25 mouse cellular contexts compared by ENCODE assay signal in the genomic region with DNA sequence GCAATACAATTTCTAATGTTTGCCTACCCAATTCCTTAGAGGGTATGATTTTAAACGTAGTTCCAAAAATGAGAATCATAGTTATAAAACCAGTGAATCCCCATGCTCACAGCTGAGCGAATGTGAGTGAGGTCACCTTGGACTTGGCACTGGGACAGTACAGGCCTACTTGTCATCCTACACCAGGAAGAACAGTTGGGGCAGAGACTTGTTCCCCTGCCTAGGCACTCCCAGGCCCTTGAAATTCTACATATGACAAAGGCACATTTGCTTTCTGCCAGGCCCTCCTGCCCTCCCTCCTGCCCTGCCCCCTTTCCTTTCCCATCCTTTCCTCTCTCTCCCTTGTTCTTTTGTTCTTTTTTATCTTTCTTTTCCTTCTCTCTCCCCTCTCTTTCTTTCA. TPM values are rescaled to one million over a fixed set of nuclear protein-coding genes. Genes with fewer than 3 reads are reported as not detected.
DNase-seq lines count a peak whose midpoint lies in the region; ATAC-seq lines count a peak whose summit lies in the region.
"Had no signal": no experiment of that assay in that cellular context is flagged by ENCODE, and none has a peak within 500 bp of the region (broad histone marks: within the 10 kb centered on the region; RNA-seq: fewer than 3 reads in every experiment).

No protein-coding gene starts in this region.

- H3K4me1 ChIP-seq in heart, embryonic 10.5 days = peaks cover 19% of the 10 kb centered on the region
- peaks cover 9% of the 10 kb centered on the region for H3K4me1 ChIP-seq in heart, embryonic 11.5 days (ENCODE audit: control insufficient read depth, insufficient read depth, low read length)
- peaks cover 22% of the 10 kb centered on the region for H3K4me1 ChIP-seq in heart, embryonic 12.5 days (replicated peaks)
- H3K4me1 ChIP-seq in limb, embryonic 10.5 days = peaks cover 42% of the 10 kb centered on the region

- H3K27ac ChIP-seq in heart, embryonic 10.5 days = peak overlapping the region; percentile 3; the same call in 1 of the 2 replicates
- H3K27ac ChIP-seq in heart, embryonic 11.5 days (ENCODE audit: low read depth, low read length) = no peak overlapping the region
- no peak overlapping the region for H3K27ac ChIP-seq in heart, embryonic 12.5 days (ENCODE audit: poor library complexity, severe bottlenecking)
- peak overlapping the region; percentile 63; the same call in 1 of the 2 replicates for H3K27ac ChIP-seq in limb, embryonic 10.5 days
- H3K27ac ChIP-seq: gastrocnemius, adult 2 months; hindbrain, embryonic 12.5 days; limb, embryonic 15.5 days; liver, embryonic 14.5 days; neural tube, embryonic 15.5 days had no signal

- no peak overlapping the region for H3K4me3 ChIP-seq in heart, embryonic 10.5 days
- no peak overlapping the region for H3K4me3 ChIP-seq in heart, embryonic 11.5 days (ENCODE audit: low read depth, low read length)
- H3K4me3 ChIP-seq in heart, embryonic 12.5 days = no peak overlapping the region
- no peak overlapping the region for H3K4me3 ChIP-seq in limb, embryonic 10.5 days
- H3K4me3 ChIP-seq: embryonic facial prominence, embryonic 15.5 days; gastrocnemius, adult 2 months; hindbrain, embryonic 12.5 days; limb, embryonic 15.5 days; neural tube, embryonic 15.5 days had no signal

- no peaks in the 10 kb centered on the region for H3K36me3 ChIP-seq in heart, embryonic 10.5 days
- H3K36me3 ChIP-seq in heart, embryonic 11.5 days (ENCODE audit: control insufficient read depth, insufficient read depth, low read length) = no peaks in the 10 kb centered on the region
- H3K36me3 ChIP-seq in heart, embryonic 12.5 days = no peaks in the 10 kb centered on the region
- no peaks in the 10 kb centered on the region for H3K36me3 ChIP-seq in limb, embryonic 10.5 days
- H3K36me3 ChIP-seq: embryonic facial prominence, embryonic 15.5 days; G1E; hindbrain, embryonic 12.5 days; limb, embryonic 15.5 days; neural tube, embryonic 15.5 days had no signal

- 0 out of 2 replicates have a peak, but pooled peaks cover 3% of the 10 kb centered on the region for H3K27me3 ChIP-seq in heart, embryonic 10.5 days (ENCODE audit: insufficient read depth, poor library complexity, severe bottlenecking)
- H3K27me3 ChIP-seq in heart, embryonic 11.5 days (ENCODE audit: control insufficient read depth, insufficient read depth, low read length) = no peaks in the 10 kb centered on the region
- no peaks in the 10 kb centered on the region for H3K27me3 ChIP-seq in heart, embryonic 12.5 days (replicated peaks)
- no peaks in the 10 kb centered on the region for H3K27me3 ChIP-seq in limb, embryonic 10.5 days (ENCODE audit: low read depth, poor library complexity, severe bottlenecking)
- H3K27me3 ChIP-seq: CH12.LX; embryonic facial prominence, embryonic 15.5 days; hindbrain, embryonic 12.5 days; limb, embryonic 15.5 days; neural tube, embryonic 15.5 days had no signal

- ATAC-seq in heart, embryonic 11.5 days (replicated peaks; ENCODE audit: insufficient number of reproducible peaks, low FRiP score, low TSS enrichment) = no peak
- no peak for ATAC-seq in heart, embryonic 12.5 days (ENCODE audit: insufficient number of reproducible peaks, low FRiP score)
- ATAC-seq: forebrain, embryonic 14.5 days had no signal

- DNase-seq in heart, embryonic 10.5 days (ENCODE audit: low spot score) = no peak
- DNase-seq in heart, postnatal 4 days = peak; percentile 32
- DNase-seq in 3134 (ENCODE audit: extremely low read depth, insufficient read length, low spot score) = peak; percentile 16
- no peak for DNase-seq in limb, embryonic 10.5 days (ENCODE audit: low spot score)
- no peak for DNase-seq in cerebellum, adult 9-11 months
- no peak for DNase-seq in yolk sac, embryonic 10.5 days (ENCODE audit: low spot score)
- DNase-seq: adrenal gland, adult 2 months; cerebellum, adult 2 months; gastrocnemius, adult 2 months; kidney, adult 18-20 months; kidney, postnatal 4 days; right cerebral cortex, adult 18-20 months; right cerebral cortex, postnatal 4 days; thymus, postnatal 25 days had no signal

- WGBS in heart, embryonic 10.5 days = 85% methylated on average over 2 of the region's 2 CpGs
- 79% methylated on average over 2 of the region's 2 CpGs for WGBS in heart, embryonic 11.5 days (ENCODE audit: insufficient replicate concordance)
- WGBS in heart, embryonic 12.5 days = 77% methylated on average over 2 of the region's 2 CpGs
- WGBS in limb, embryonic 10.5 days = 96% methylated on average over 2 of the region's 2 CpGs

- H3K4me2 ChIP-seq in heart, embryonic 11.5 days = no peak overlapping the region
- no peak overlapping the region for H3K4me2 ChIP-seq in heart, embryonic 12.5 days
- H3K4me2 ChIP-seq: embryonic facial prominence, embryonic 15.5 days; hindbrain, embryonic 12.5 days; limb, embryonic 15.5 days; midbrain, embryonic 11.5 days; neural tube, embryonic 15.5 days had no signal

- H3K9me3 ChIP-seq in heart, embryonic 10.5 days = no peaks in the 10 kb centered on the region
- H3K9me3 ChIP-seq in heart, embryonic 11.5 days (replicated peaks; ENCODE audit: control insufficient read depth, low read length) = no peaks in the 10 kb centered on the region
- H3K9me3 ChIP-seq in heart, embryonic 12.5 days (replicated peaks) = no peaks in the 10 kb centered on the region
- H3K9me3 ChIP-seq in limb, embryonic 10.5 days (replicated peaks) = no peaks in the 10 kb centered on the region
- H3K9me3 ChIP-seq: embryonic facial prominence, embryonic 15.5 days; G1E; hindbrain, embryonic 12.5 days; limb, embryonic 15.5 days; neural tube, embryonic 15.5 days had no signal

- H3K9ac ChIP-seq in heart, embryonic 11.5 days (ENCODE audit: low read depth, low read length) = no peak overlapping the region
- H3K9ac ChIP-seq in heart, embryonic 12.5 days = no peak overlapping the region
- H3K9ac ChIP-seq: embryonic facial prominence, embryonic 15.5 days; hindbrain, embryonic 12.5 days; limb, embryonic 15.5 days; liver, embryonic 14.5 days; neural tube, embryonic 15.5 days had no signal

RNA-seq across cellular contexts. Expression of a gene that starts 50.0 kb away (rescaled TPM):
- 6.5 and 8.9 TPM in 2 replicates for polyA plus RNA-seq in heart, embryonic 10.5 days (2016; fragmentation: Nextera tagmentation; extraction: Ambion mirVana)
- polyA plus RNA-seq in heart, embryonic 11.5 days (2014; fragmentation: Nextera tagmentation; extraction: Ambion mirVana) = 7.5 and 8.1 TPM in 2 replicates
- total RNA-seq in heart, postnatal 4 days (2021) = 10 to 100 TPM; 20.3 to 20.6 TPM
- 10.2 and 10.4 TPM in 2 replicates for polyA plus RNA-seq in heart, embryonic 12.5 days (2016; fragmentation: Nextera tagmentation; extraction: Ambion mirVana)
- 11.8 and 12.8 TPM in 2 replicates for polyA plus RNA-seq in limb, embryonic 10.5 days (2016; fragmentation: Nextera tagmentation; extraction: Ambion mirVana)

RNA-seq across cellular contexts. Expression of a gene that starts 59.7 kb away (rescaled TPM):
- polyA plus RNA-seq in heart, embryonic 10.5 days (2016; fragmentation: Nextera tagmentation; extraction: Ambion mirVana) = 7.2 and 9.9 TPM in 2 replicates
- polyA plus RNA-seq in heart, embryonic 11.5 days (2014; fragmentation: Nextera tagmentation; extraction: Ambion mirVana) = 6.7 and 8.8 TPM in 2 replicates
- total RNA-seq in heart, postnatal 4 days (2021) = 10 to 100 TPM in 1 of 2 experiments, 1 to 10 TPM in 1; 9.9 to 12.2 TPM
- polyA plus RNA-seq in heart, embryonic 12.5 days (2016; fragmentation: Nextera tagmentation; extraction: Ambion mirVana) = 7.3 and 7.5 TPM in 2 replicates
- 4.0 and 4.2 TPM in 2 replicates for polyA plus RNA-seq in limb, embryonic 10.5 days (2016; fragmentation: Nextera tagmentation; extraction: Ambion mirVana)
- polyA plus RNA-seq: G1E had no signal

Comparison
In these comparisons a context has a peak if more than half of its experiments do, and no peak if none do; other contexts are left out.
1. DNase-seq: peak in heart, postnatal 4 days (single experiment) and 3134 (single experiment); none in heart, embryonic 10.5 days (single experiment), limb, embryonic 10.5 days (single experiment), cerebellum, adult 9-11 months (single experiment) and yolk sac, embryonic 10.5 days (single experiment).
2. H3K27ac ChIP-seq: peak in heart, embryonic 10.5 days (single experiment) and limb, embryonic 10.5 days (single experiment); none in heart, embryonic 11.5 days (single experiment) and heart, embryonic 12.5 days (single experiment).